Mouse (Mus musculus) small intestine, adult 2 months (tissue): ENCODE measurements around the gene Cntnap5a.

Source experiments
- CTCF ChIP-seq: fragments of 200-500 bp; IDR thresholded peaks from 2 replicates; pipeline ENCODE4 v1.5.1; 2012; ENCODE audit warnings: low read depth, mild to moderate bottlenecking, control low read depth, inconsistent platforms, low read length, moderate library complexity, mixed read lengths; ENCODE audit not compliant: insufficient replicate concordance, insufficient read length; ENCODE audit errors: extremely low read depth
- POLR2A ChIP-seq: fragments of 200-500 bp; IDR thresholded peaks from 2 replicates; pipeline ENCODE4 v1.6.1; 2012; ENCODE audit warnings: low read depth, mild to moderate bottlenecking, control low read depth, inconsistent platforms, low read length, moderate library complexity

DNA sequence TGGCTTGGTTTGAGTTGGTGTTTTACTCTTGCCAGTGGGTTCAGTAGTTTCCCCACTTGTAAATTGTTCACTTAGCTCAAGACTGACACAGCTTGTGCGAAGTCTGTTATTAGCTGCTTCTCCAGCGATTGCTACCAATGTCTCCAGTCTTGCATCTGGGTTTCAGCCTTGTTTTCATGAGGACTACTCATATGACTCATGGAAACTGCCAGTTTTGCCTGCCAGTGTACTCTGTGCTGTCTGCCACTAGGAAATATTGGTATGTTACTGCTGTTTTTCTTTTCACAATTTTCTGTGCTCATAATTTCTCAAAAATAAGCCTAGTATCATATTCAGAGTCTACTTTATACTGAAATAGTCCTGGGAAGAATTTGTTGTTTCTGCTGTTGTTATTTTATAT lies 272.0 kb downstream of the Cntnap5a start:
- TF ChIP-seq POLR2A (no peak), CTCF (no peak)
